Mouse (Mus musculus) R1 (cell line): ENCODE measurements around the gene Armc6.

Experiments
- DNase-seq: peaks from one replicate; pipeline ENCODE4 v3.0.0-alpha.2; 2018; ENCODE audit warnings: low read depth, low spot score

Gene Armc6

DNA sequence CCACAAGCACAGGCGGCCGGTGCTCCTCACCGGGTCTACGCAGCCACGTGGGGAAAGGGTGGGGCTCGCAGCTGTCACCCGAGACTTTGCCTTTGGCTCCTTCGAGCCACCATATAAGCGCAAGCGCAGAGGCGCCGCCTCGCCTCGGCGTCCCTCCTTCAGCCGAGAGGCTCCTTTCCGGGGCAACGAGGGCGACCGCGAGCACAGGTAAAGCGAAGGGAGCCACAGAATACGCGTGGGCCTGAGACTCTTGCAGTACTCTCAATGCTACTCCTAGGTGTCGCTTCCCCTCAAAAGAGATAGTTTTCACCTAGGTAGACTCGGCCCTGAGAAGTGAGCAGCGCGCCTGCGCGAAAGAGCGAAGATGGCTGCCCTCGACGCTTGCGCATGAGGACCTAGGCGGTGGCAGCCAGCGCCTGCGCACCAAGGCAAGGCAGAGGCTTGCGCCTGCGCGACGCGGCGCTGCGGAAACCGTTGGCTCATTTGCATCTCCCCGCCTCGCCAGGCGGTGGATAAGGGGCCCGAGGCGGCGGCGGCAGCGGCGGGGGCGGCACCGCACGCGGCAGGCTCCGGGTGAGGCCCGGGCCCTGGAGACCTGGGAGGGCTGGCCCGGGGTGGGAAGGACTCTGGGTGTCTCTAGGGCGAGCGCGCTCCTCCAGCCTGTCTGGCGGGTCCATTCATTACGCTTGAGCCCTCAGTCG is at the start of gene Armc6, which contains the start of gene Sugp2:
TSS of gene Armc6 (minus strand) at position 387 of the 701 bp plus-strand sequence.
TSS of gene Sugp2 (plus strand) at position 147 of the 701 bp plus-strand sequence.
- DNase-seq: peak; percentile 97

DNA sequence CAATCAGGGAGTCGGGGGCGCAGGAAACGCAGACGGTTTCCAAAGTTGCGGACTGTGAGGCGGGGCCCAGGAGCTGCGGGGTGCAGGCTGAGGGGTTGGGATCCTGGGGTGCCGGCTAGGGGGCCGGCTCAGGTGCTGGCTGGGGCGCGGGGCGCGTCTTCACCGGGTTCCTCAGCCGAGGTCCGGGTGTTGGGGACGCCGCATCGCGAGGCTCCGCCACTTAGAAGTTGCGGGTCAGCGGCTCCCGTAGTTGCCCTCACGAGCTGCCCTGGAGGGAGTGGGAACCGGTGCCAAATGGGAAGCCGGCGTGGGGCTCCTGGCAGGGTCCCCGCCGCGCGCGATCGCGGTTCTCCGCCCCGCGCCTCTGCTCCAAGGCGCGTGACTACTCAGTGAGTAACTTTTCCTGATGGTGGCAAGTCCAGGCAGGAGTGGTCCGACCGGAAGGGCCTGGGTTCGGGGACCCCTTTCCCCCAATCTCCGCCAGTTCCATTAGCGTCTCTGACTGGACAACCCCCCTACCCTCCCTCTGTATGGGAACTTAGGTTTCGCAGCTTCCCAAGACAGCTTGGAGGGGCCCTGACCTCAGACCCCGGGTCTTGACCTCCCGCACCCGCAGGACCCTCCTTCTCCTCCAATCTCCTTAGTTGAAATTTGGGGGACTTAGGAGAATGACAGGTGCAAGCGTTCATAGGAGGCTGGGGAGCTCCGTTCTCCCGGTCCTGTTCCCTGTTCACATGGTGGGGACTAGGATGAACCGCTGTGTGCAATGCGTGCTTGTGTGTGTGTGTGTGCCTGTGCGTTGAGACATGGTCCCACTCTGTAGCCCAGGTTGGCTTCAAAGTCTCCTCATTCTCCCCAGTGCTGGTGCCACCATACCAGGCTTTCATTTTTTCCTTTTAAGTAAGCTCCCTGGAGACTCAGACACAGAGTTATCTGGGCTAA is 49.1 kb upstream of the Armc6 start:
- peak; percentile 33 for DNase-seq

DNA sequence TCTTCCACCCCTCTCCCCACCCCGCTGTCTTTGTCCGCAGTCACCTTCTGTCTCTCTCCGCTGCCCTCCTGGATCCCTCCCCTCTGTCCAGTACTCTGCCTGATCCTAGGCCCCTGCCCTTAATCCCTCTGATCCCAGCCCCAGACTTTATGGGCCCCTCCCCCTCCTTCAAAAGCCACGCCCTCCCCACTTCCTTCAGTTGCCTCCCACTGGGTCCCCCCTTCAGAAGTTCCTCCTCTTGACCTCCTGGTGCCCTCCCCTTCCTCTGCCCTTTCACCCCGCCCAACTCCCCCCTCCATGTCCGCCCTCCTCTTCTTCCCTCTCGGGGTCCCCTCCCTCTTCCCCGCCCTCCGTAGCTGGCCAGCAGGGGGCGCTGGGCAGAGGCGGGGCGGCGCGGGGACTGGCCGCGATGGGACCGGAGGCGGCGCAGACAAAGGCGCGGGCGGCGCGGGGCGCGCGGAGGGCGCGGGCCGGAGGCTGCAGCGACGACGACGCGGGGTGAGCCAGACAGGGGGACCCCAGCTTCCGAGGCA is 48.4 kb upstream of the Armc6 start, which contains the start of gene Homer3:
TSS of gene Homer3 (plus strand) at position 225 of the 533 bp plus-strand sequence.
- peak; percentile 99 for DNase-seq

- DNase-seq: no peak
These were observed 46.7 kb upstream of the Armc6 start for GRCm38 (mm10) chr8:70281001-70281400.

GRCm38 (mm10) chr8:70279266-70279665 is 45.0 kb upstream of the Armc6 start:
- no peak for DNase-seq

DNA sequence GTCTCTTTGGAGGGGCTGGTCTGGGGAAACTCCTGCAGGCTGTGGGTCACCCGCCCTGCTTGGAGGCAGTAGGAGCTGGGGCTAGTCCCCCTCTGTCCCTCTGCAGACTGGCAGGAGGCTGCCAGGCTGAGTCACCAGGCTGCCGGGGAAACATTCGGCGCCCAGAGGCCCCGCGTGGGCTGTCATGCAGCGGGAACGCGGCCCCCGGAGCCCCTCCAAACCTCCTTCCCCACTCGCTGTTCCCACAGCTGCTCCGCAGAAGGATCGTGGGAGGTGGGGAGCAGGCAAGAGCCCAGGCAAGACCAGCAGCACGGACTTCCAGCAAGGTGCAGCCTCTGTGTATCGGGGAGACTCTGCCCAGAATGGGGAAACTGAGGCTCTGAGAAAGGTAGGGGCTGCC is 43.9 kb upstream of the Armc6 start:
- DNase-seq: no peak

DNA sequence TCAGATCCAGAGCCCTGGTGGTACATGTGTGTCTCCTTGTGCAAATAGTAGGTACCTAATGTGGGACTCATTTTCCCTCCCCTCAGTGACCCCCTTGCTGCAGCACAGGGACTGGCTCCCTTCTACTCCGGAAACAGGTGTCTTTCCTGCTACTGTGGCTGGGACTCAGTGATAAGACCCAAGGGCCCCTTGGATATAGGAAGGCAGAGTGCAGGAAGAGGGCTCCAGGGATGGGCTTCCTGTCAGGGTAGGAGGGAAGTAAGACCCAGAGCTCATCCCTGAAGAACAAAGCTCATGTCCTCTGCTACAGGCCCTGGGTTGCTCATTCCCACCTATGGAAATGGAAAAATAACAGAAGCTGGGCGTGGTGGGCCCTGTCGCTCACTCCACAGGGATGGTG is 42.2 kb upstream of the Armc6 start:
- no peak for DNase-seq

GRCm38 (mm10) chr8:70274350-70274749 is 40.1 kb upstream of the Armc6 start:
- peak; percentile 96 for DNase-seq

- peak; percentile 78 for DNase-seq
These were observed 38.7 kb upstream of the Armc6 start for GRCm38 (mm10) chr8:70272949-70273348.

DNA sequence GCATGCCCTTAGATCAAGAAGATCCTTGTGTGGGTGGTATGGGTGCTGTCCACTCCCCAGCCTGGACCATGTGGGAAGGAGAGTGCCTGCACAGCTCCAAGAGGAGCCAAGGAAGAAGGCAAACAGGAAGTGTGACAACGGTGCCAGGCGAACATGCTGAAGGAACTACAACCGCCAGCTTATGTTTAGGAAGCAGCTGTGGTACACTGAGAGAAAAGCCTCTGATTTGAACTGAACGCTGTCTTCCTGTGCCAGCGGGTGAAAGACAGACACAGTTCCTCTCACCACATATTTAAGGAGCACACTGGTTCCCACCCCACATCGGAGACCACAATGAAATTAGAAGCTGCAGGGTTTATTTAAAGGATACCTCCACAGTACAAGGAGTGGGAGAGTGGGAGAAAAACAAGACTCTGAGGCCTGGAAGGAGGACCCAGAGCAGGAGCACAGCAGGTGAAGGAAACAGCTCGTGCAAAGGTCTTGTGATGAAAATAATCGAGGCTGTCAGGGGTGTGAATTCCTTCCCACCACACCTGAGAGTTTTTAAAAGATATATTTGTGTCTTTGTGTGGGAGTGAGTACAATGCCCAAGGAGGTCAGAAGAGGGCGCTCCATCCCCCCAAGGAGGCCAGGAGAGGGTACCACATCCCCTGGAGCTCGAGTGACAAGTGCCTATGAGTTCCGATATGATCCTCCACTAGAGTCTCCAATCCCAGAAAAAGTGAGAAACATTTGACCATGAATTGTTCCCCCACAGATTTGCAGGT is 34.7 kb upstream of the Armc6 start:
- DNase-seq: peak; percentile 66

- DNase-seq: no peak
These were observed 34.0 kb upstream of the Armc6 start for GRCm38 (mm10) chr8:70268311-70268710.

DNA sequence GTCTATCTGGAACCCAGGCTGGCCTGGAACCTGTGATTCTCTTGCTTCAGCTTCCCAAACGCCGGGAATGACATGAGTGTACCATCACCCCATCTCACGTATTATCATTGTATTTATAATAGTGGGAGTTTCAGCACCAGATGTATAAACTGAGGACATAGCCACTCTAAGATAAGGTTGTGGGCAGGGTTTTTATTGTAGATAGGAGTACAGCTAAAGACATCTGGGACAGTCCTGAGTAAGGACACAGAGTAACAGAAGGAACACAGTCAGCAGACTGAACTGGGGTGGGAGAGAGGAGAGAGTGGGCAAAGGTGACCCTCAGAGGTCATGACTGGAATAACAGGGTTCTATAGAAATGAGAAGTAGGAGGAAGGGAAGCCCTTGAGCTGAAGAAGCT is 33.4 kb upstream of the Armc6 start:
- no peak for DNase-seq

DNA sequence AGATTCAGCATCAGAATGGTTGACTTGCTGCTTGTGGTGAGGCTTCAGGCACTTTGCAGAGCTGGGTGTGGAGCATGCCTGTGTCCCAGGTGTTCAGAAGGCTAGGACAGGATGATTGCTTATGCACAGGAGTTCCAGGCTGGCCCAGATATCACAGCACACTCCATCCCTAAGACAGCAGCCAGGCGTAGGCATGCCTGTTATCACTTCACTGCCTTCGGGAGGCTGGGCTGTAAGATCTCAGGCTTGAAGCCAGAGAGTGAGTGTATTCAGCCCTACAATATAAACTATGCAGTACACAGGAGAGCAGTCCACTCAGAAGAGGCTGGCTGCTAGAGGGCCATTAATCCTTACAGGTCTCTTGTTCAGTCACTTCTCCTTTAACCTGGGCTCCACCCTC is 24.8 kb upstream of the Armc6 start:
- DNase-seq: no peak

GRCm38 (mm10) chr8:70258600-70258999 is 24.3 kb upstream of the Armc6 start:
- DNase-seq: no peak

- DNase-seq: no peak
These were observed 23.2 kb upstream of the Armc6 start for GRCm38 (mm10) chr8:70257456-70257855.

DNA sequence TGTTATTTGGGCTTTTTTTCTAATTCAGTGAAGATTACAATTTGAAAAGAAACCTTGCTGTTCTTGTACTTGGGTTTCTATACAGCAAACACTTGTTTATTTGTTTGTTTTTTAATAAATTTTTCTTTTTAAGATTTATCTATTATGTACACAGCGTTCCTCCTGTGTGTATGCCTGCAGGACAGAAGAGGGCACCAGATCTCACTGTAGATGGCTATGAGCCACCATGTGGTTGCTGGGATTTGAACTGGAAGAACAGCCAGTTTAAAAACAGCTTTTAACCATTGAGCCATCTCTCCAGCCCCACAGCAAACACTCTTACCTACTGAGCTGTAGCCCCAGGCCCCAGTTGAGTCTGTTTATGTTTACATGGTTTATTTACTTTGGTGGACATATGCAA is 20.4 kb upstream of the Armc6 start:
- no peak for DNase-seq

DNA sequence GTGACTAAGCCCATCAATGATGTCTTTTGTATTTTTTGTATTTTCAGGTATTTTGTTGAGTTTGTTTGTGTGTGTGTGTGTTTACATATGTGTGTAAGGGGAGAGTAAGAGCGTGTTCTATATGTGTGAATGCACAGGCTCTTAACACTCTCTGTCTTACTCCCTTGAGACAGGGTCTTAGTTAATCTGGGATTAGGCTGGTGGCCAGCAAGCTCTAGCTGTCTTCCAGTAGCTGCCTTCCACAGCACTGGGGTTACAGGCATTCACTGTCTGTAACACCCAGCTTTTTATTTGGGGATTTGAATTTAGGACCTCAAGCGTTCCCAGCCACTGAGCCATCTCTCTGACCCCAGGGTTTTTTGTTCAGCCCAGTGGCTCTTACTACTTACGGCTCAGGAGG is 13.6 kb upstream of the Armc6 start:
- no peak for DNase-seq

DNA sequence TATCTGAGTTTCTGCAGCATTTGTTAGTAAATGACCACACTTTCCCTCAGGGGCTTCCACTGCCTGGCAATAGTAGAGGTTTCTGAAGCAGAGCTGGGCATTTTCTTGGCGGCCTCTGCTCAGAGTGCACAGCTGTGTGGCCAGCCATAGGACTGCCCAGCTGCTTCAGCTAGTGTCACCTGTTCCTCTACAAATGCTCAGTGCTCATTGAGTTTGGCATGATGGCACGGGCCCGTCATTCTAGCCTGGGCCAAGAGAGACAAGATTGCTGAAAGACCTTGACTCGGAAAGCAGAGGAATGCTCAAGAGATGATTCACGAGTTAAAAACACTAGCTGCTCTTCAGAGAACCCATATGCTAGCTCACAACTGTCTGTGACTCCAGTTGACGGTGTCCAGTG is 12.4 kb upstream of the Armc6 start:
- DNase-seq: no peak

- no peak for DNase-seq
These were observed 6.4 kb upstream of the Armc6 start for GRCm38 (mm10) chr8:70240642-70241041.

DNA sequence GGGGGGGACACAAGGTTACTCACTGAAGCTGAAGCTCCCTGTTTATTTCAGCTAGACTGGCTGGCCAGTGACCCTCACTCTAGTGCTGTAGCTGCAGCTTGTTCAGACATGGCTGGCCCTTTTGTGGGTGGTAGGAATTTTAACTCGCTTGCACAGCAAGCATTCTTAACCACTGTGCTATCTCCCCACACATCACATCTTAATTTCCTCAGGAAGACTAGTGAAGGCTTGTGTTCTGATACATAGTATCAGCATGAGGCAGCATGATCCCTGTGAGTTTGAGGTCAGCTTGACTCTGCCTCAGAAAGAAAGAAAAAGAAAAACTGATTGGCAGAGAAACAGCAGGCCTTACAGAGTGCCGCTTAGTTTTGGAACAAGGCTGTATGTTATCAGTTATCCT is 3.6 kb upstream of the Armc6 start:
- DNase-seq: no peak

- DNase-seq: no peak
These were observed 489 bp upstream of the Armc6 start for GRCm38 (mm10) chr8:70234781-70235128.

GRCm38 (mm10) chr8:70233606-70234005 is 660 bp downstream of the Armc6 start:
- DNase-seq: no peak
